Mouse (Mus musculus) lung, adult 2 months (tissue): ENCODE results near the gene Deup1.

Experiments used
- CTCF ChIP-seq: fragments of 200-500 bp; IDR thresholded peaks from 2 replicates; pipeline ENCODE4 v1.5.1; 2011; ENCODE audit warnings: mild to moderate bottlenecking, low read length, control low read depth; ENCODE audit not compliant: insufficient read depth
- POLR2A ChIP-seq: fragments of 200-500 bp; IDR thresholded peaks from 2 replicates; pipeline ENCODE4 v1.6.1; 2011; ENCODE audit warnings: low read depth, mild to moderate bottlenecking, control low read depth, low read length, borderline replicate concordance; ENCODE audit errors: extremely low read depth

- TF ChIP-seq POLR2A: no peak
- no peak for TF ChIP-seq CTCF
These were observed 77.2 kb downstream of the Deup1 start for GRCm38 (mm10) chr9:15550461-15550961.
